In the genomic region with DNA sequence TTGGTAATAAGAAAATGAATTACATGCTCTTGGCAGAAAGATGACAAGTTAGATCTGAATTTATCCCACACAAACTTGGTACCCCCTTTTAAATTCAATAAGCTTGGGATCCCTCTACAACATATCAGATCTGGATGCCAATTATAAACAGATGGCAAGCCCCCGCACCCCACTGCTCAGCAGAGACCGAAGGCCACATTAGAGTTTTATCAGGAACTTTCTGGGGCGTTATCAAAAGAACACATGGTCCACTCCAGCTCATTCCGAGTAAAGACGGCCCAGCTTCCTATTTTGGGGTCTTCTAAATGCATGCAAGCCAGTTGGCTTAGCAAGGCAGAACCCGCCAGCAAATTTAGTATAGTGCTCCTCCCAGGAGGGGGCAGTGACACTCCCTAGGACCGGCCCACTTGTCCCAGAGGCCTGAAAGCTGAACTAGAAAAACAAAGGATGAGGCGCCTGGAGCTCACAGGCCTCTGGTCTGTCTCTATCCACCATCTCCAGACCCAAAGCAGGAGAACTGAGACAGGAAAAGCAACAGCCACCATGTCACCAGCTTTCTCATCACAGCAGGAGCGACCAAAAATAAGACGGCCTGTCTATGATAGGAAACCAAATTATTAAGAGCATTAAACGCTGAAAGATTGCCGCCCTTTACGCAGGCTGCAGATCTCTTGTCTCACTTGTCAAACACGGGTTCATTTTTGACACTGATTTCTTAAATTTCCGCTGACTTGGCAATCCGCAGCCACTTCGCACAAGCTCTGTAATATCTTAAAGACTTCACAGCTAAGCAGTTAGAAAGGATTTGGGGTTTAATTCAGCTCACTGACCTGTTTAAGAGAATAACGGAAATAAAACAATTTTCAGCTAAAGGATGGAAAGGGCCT, we compare ENCODE assay signal across 11 mouse cellular contexts.
DNase-seq lines count a peak whose midpoint lies in the region; ATAC-seq and TF ChIP-seq lines count a peak whose summit lies in the region.
"Had no signal": no experiment of that assay in that cellular context is flagged by ENCODE, and none has a peak within 500 bp of the region (broad histone marks: within the 10 kb centered on the region; RNA-seq: fewer than 3 reads in every experiment).

No protein-coding gene starts in this region.

- H3K9ac ChIP-seq in heart, embryonic 12.5 days: no peak overlapping the region
- no peak overlapping the region for H3K9ac ChIP-seq in midbrain, embryonic 14.5 days (replicated peaks; ENCODE audit: low read length)
- H3K9ac ChIP-seq in midbrain, postnatal 0 days (replicated peaks; ENCODE audit: low read length, poor library complexity, severe bottlenecking): no peak overlapping the region
- no peak overlapping the region for H3K9ac ChIP-seq in stomach, embryonic 14.5 days (replicated peaks; ENCODE audit: low read depth, low read length)
- no peak overlapping the region for H3K9ac ChIP-seq in liver, embryonic 12.5 days

- peaks cover 17% of the 10 kb centered on the region for H3K4me1 ChIP-seq in heart, embryonic 12.5 days (replicated peaks)
- no peaks in the 10 kb centered on the region for H3K4me1 ChIP-seq in midbrain, embryonic 14.5 days (ENCODE audit: control insufficient read depth, insufficient read depth, low read length)
- H3K4me1 ChIP-seq in midbrain, postnatal 0 days (ENCODE audit: insufficient read depth, low read length): no peaks in the 10 kb centered on the region
- no peaks in the 10 kb centered on the region for H3K4me1 ChIP-seq in stomach, embryonic 14.5 days (ENCODE audit: control insufficient read depth, insufficient read depth, low read length)
- H3K4me1 ChIP-seq in liver, embryonic 12.5 days: no peaks in the 10 kb centered on the region

- TF ChIP-seq CTCF in midbrain, postnatal 0 days (IDR thresholded peaks at IDR 0.05): no peak

- H3K27ac ChIP-seq in heart, embryonic 12.5 days (ENCODE audit: poor library complexity, severe bottlenecking): no peak overlapping the region
- no peak overlapping the region for H3K27ac ChIP-seq in midbrain, embryonic 14.5 days (replicated peaks; ENCODE audit: low read depth, low read length)
- H3K27ac ChIP-seq in midbrain, postnatal 0 days (ENCODE audit: low read depth, low read length): no peak overlapping the region
- H3K27ac ChIP-seq in stomach, embryonic 14.5 days (ENCODE audit: low read length): peak overlapping the region; percentile 41; the same call in 1 of the 2 replicates
- H3K27ac ChIP-seq in liver, embryonic 12.5 days: no peak overlapping the region
- H3K27ac ChIP-seq: macrophage had no signal

- no peak overlapping the region for H3K4me3 ChIP-seq in heart, embryonic 12.5 days
- H3K4me3 ChIP-seq in midbrain, embryonic 14.5 days (replicated peaks; ENCODE audit: low read depth, low read length): no peak overlapping the region
- no peak overlapping the region for H3K4me3 ChIP-seq in midbrain, postnatal 0 days (ENCODE audit: low read depth, low read length)
- no peak overlapping the region for H3K4me3 ChIP-seq in stomach, embryonic 14.5 days (ENCODE audit: low read depth, low read length)
- no peak overlapping the region for H3K4me3 ChIP-seq in liver, embryonic 12.5 days

- WGBS in heart, embryonic 12.5 days: 48% methylated on average over 18 of the region's 18 CpGs
- WGBS in midbrain, embryonic 14.5 days: 66% methylated on average over 18 of the region's 18 CpGs
- WGBS in midbrain, postnatal 0 days: 58% methylated on average over 18 of the region's 18 CpGs
- WGBS in stomach, embryonic 14.5 days: 65% methylated on average over 18 of the region's 18 CpGs
- WGBS in liver, embryonic 12.5 days (ENCODE audit: insufficient replicate concordance): 60% methylated on average over 18 of the region's 18 CpGs

- H3K4me2 ChIP-seq in heart, embryonic 12.5 days: no peak overlapping the region; the same call in 1 of the 2 replicates
- H3K4me2 ChIP-seq in midbrain, embryonic 14.5 days (ENCODE audit: low read length): no peak overlapping the region
- no peak overlapping the region for H3K4me2 ChIP-seq in midbrain, postnatal 0 days (ENCODE audit: low read depth, low read length, poor library complexity, severe bottlenecking)
- no peak overlapping the region for H3K4me2 ChIP-seq in stomach, embryonic 14.5 days (replicated peaks; ENCODE audit: low read depth, low read length)
- H3K4me2 ChIP-seq in liver, embryonic 12.5 days: no peak overlapping the region

- peaks cover 3% of the 10 kb centered on the region for H3K9me3 ChIP-seq in heart, embryonic 12.5 days (replicated peaks)
- no peaks in the 10 kb centered on the region for H3K9me3 ChIP-seq in midbrain, embryonic 14.5 days (ENCODE audit: control insufficient read depth, low read length)
- H3K9me3 ChIP-seq in midbrain, postnatal 0 days (ENCODE audit: low read length): no peaks in the 10 kb centered on the region
- no peaks in the 10 kb centered on the region for H3K9me3 ChIP-seq in stomach, embryonic 14.5 days (ENCODE audit: control insufficient read depth, low read depth, low read length)
- no peaks in the 10 kb centered on the region for H3K9me3 ChIP-seq in liver, embryonic 12.5 days (replicated peaks)

- peaks cover 22% of the 10 kb centered on the region for H3K27me3 ChIP-seq in heart, embryonic 12.5 days (replicated peaks)
- H3K27me3 ChIP-seq in midbrain, embryonic 14.5 days (ENCODE audit: control insufficient read depth, insufficient read depth, low read length): no peaks in the 10 kb centered on the region
- no peaks in the 10 kb centered on the region for H3K27me3 ChIP-seq in midbrain, postnatal 0 days (ENCODE audit: insufficient read depth, low read length)
- H3K27me3 ChIP-seq in stomach, embryonic 14.5 days (ENCODE audit: control insufficient read depth, insufficient read depth, low read length): no peaks in the 10 kb centered on the region
- no peaks in the 10 kb centered on the region for H3K27me3 ChIP-seq in liver, embryonic 12.5 days (replicated peaks)

- peak; percentile 85 for DNase-seq in heart, adult 11 months
- DNase-seq in midbrain, embryonic 14.5 days: peak; percentile 17
- DNase-seq in midbrain, postnatal 0 days (ENCODE audit: low spot score): no peak
- peak; percentile 81 for DNase-seq in hindlimb bud, embryonic 11.5 days (ENCODE audit: extremely low spot score, low read depth, low spot score)
- DNase-seq in natural killer cell, adult 2 months (ENCODE audit: low spot score in 2 of 2): no peak
- DNase-seq: gastrocnemius, postnatal 14 days; kidney, postnatal 14 days had no signal

- no peaks in the 10 kb centered on the region for H3K36me3 ChIP-seq in heart, embryonic 12.5 days
- no peaks in the 10 kb centered on the region for H3K36me3 ChIP-seq in midbrain, embryonic 14.5 days (ENCODE audit: control insufficient read depth, insufficient read depth, low read length)
- no peaks in the 10 kb centered on the region for H3K36me3 ChIP-seq in midbrain, postnatal 0 days (ENCODE audit: insufficient read depth, low read length)
- H3K36me3 ChIP-seq in stomach, embryonic 14.5 days (ENCODE audit: control insufficient read depth, insufficient read depth, low read length): no peaks in the 10 kb centered on the region
- H3K36me3 ChIP-seq in liver, embryonic 12.5 days: no peaks in the 10 kb centered on the region

- no peak for ATAC-seq in heart, embryonic 12.5 days (ENCODE audit: insufficient number of reproducible peaks, low FRiP score)
- ATAC-seq in midbrain, embryonic 14.5 days (ENCODE audit: low FRiP score, low TSS enrichment): peak; percentile 11; the same call in 1 of the 2 replicates
- no peak for ATAC-seq in midbrain, postnatal 0 days (ENCODE audit: low FRiP score)
- ATAC-seq in stomach, embryonic 14.5 days (ENCODE audit: insufficient number of reproducible peaks, insufficient read depth, low FRiP score, low read depth): no peak
- ATAC-seq in liver, embryonic 12.5 days: no peak

Comparison
In these comparisons a context has a peak if more than half of its experiments do, and no peak if none do; other contexts are left out.
1. DNase-seq: peak in heart, adult 11 months (single experiment), midbrain, embryonic 14.5 days (single experiment) and hindlimb bud, embryonic 11.5 days (single experiment); none in midbrain, postnatal 0 days (single experiment) and natural killer cell, adult 2 months (0 of 2).